Comparison of ENCODE assay signal across 8 mouse cellular contexts in the genomic region with DNA sequence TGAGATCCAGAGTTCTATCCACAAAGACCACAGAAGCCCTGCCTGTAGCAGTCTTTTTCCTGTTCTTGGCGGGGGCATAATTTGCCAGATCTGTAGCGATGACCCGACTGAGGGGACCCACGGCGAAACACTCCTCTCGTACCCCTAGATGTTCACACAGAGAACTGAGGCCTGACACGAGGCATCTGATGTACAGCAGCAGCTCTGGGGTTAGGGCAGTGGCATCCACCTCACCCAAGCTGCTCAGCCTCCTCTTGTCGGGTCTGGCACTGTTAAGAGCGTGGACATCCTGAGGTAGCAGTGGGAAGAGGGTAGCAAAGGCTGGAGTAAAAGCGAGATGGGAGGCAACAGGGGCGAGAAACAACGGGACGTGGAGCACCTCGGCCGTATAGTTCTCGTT. TPM values are rescaled to one million over a fixed set of nuclear protein-coding genes. Genes with fewer than 3 reads are reported as not detected.
DNase-seq lines count a peak whose midpoint lies in the region; ATAC-seq and TF ChIP-seq lines count a peak whose summit lies in the region.

No protein-coding gene starts in this region.

- H3K9me3 ChIP-seq in heart, embryonic 12.5 days (replicated peaks), result no peaks in the 10 kb centered on the region
- no peaks in the 10 kb centered on the region for H3K9me3 ChIP-seq in ES-Bruce4 (replicated peaks; ENCODE audit: control insufficient read depth, insufficient read depth, low read length, poor library complexity, severe bottlenecking)
- H3K9me3 ChIP-seq in heart, embryonic 16.5 days (replicated peaks; ENCODE audit: control insufficient read depth, low read length), result no peaks in the 10 kb centered on the region

- DNase-seq in heart, postnatal 25 days (ENCODE audit: low spot score), result no peak
- DNase-seq in urinary bladder, postnatal 25 days (ENCODE audit: low spot score), result no peak
- DNase-seq in urinary bladder, postnatal 10 days (ENCODE audit: low spot score), result no peak
- no peak for DNase-seq in cerebellum, adult 8-10 months

- TF ChIP-seq POLR2A in ES-Bruce4 (IDR thresholded peaks at IDR 0.05; ENCODE audit: insufficient read depth, low read length), result no peak

- H3K36me3 ChIP-seq in heart, embryonic 12.5 days, result no peaks in the 10 kb centered on the region
- H3K36me3 ChIP-seq in ES-Bruce4 (ENCODE audit: control insufficient read depth, insufficient read depth, low read length, poor library complexity, severe bottlenecking) (no peaks in the 10 kb centered on the region), macrophage (ENCODE audit: inconsistent target) (no peaks in the 10 kb centered on the region)
- H3K36me3 ChIP-seq in heart, embryonic 16.5 days (ENCODE audit: control insufficient read depth, insufficient read depth), result no peaks in the 10 kb centered on the region

- peak overlapping the region; percentile 98 for H3K4me2 ChIP-seq in heart, embryonic 12.5 days
- peak overlapping the region; percentile 98 for H3K4me2 ChIP-seq in heart, embryonic 16.5 days (ENCODE audit: low read depth, low read length)

- ATAC-seq in heart, embryonic 12.5 days (ENCODE audit: insufficient number of reproducible peaks, low FRiP score), result no peak
- no peak for ATAC-seq in heart, embryonic 16.5 days (replicated peaks; ENCODE audit: extremely low read depth, insufficient read depth, low FRiP score)

- intact Hi-C loops in heart, postnatal 25 days (cut with DNase I), result loop anchor here (5.0 kb wide), 3 partner anchors 143 to 627 kb away; no protein-coding TSS in a partner anchor

- no peak for TF ChIP-seq CTCF in ES-Bruce4 (IDR thresholded peaks at IDR 0.05; ENCODE audit: low read depth, low read length)

- peaks cover under 1% of the 10 kb centered on the region for H3K79me2 ChIP-seq in macrophage (ENCODE audit: inconsistent target)

- TF ChIP-seq EP300 in ES-Bruce4 (IDR thresholded peaks at IDR 0.05; ENCODE audit: insufficient read depth, low read depth, low read length), result no peak

- H3K4me3 ChIP-seq in heart, embryonic 12.5 days, result peak overlapping the region; percentile 75
- H3K4me3 ChIP-seq in ES-Bruce4 (ENCODE audit: low read depth, low read length) (peak overlapping the region; percentile 93), macrophage (ENCODE audit: inconsistent target) (peak overlapping the region; percentile 67)
- peak overlapping the region; percentile 84 for H3K4me3 ChIP-seq in heart, embryonic 16.5 days (ENCODE audit: low read length)

- WGBS in heart, embryonic 12.5 days, result 19% methylated on average over 16 of the region's 16 CpGs
- 17% methylated on average over 16 of the region's 16 CpGs for WGBS in heart, embryonic 16.5 days
- 6% methylated on average over 16 of the region's 16 CpGs for WGBS in macrophage (ENCODE audit: missing documents)

- no peak overlapping the region for H3K27ac ChIP-seq in heart, embryonic 12.5 days (ENCODE audit: poor library complexity, severe bottlenecking)
- H3K27ac ChIP-seq in ES-Bruce4 (ENCODE audit: insufficient read depth, low read length) (no peak overlapping the region), macrophage (no peak overlapping the region)
- no peak overlapping the region for H3K27ac ChIP-seq in heart, embryonic 16.5 days (ENCODE audit: low read length)

- peaks cover 21% of the 10 kb centered on the region for H3K4me1 ChIP-seq in heart, embryonic 12.5 days (replicated peaks)
- H3K4me1 ChIP-seq in ES-Bruce4 (ENCODE audit: control insufficient read depth, insufficient read depth, low read length), result no peaks in the 10 kb centered on the region
- H3K4me1 ChIP-seq in heart, embryonic 16.5 days (ENCODE audit: control insufficient read depth, insufficient read depth, low read length), result peaks cover 14% of the 10 kb centered on the region

- peak overlapping the region; percentile 82 for H3K9ac ChIP-seq in heart, embryonic 12.5 days
- peak overlapping the region; percentile 36; the same call in 1 of the 2 replicates for H3K9ac ChIP-seq in ES-Bruce4 (ENCODE audit: low read depth, poor library complexity, severe bottlenecking)
- peak overlapping the region; percentile 72 for H3K9ac ChIP-seq in heart, embryonic 16.5 days (ENCODE audit: low read length)

- no peaks in the 10 kb centered on the region for H3K27me3 ChIP-seq in heart, embryonic 12.5 days (replicated peaks)
- H3K27me3 ChIP-seq in ES-Bruce4 (ENCODE audit: control insufficient read depth, insufficient read depth, low read length, poor library complexity, severe bottlenecking), result no peaks in the 10 kb centered on the region
- no peaks in the 10 kb centered on the region for H3K27me3 ChIP-seq in heart, embryonic 16.5 days (ENCODE audit: control insufficient read depth, insufficient read depth, low read length)

RNA-seq across cellular contexts. Expression of a gene that starts 0.8 kb away (rescaled TPM):
- polyA plus RNA-seq in heart, embryonic 12.5 days (2016; fragmentation: Nextera tagmentation; extraction: Ambion mirVana), result 13.6 and 17.2 TPM in 2 replicates
- 10 to 100 TPM; 11.4 to 12.9 TPM for total RNA-seq in heart, postnatal 25 days (2021)
- polyA plus RNA-seq in ES-Bruce4 (2011; ENCODE audit: insufficient read depth, insufficient read length, low read depth, missing spikeins) (5.8 and 9.4 TPM in 2 replicates), macrophage (2018) (3.7 to 8.3 TPM (median 7.1 TPM) in 3 replicates)
- polyA plus RNA-seq in heart, embryonic 16.5 days (2015; fragmentation: Nextera tagmentation; extraction: Ambion mirVana), result 14.1 and 15.0 TPM in 2 replicates
- total RNA-seq in macrophage (2018; cell fraction: chromatin; rRNA removed), result 10 to 100 TPM in 25 of 26 experiments, 1 to 10 TPM in 1; 3.9 to 49.9 (median 34.8) TPM
- total RNA-seq in macrophage (2018; cell fraction: cytosol; rRNA removed), result 10 to 100 TPM in 1 of 26 experiments, 1 to 10 TPM in 25; 5.5 to 10.1 (median 7.3) TPM
- 10 to 100 TPM in 19 of 26 experiments, 1 to 10 TPM in 7; 6.7 to 35.3 (median 17.6) TPM for total RNA-seq in macrophage (2018; cell fraction: nucleus; rRNA removed)

RNA-seq across cellular contexts. Expression of a gene that starts 4.5 kb away (rescaled TPM):
- 84.8 and 86.4 TPM in 2 replicates for polyA plus RNA-seq in heart, embryonic 12.5 days (2016; fragmentation: Nextera tagmentation; extraction: Ambion mirVana)
- total RNA-seq in heart, postnatal 25 days (2021), result 10 to 100 TPM; 24.4 to 29.4 TPM
- polyA plus RNA-seq in ES-Bruce4 (2011; ENCODE audit: insufficient read depth, insufficient read length, low read depth, missing spikeins), result 177 and 180 TPM in 2 replicates
- polyA plus RNA-seq in heart, embryonic 16.5 days (2015; fragmentation: Nextera tagmentation; extraction: Ambion mirVana), result 56.6 and 60.7 TPM in 2 replicates
- total RNA-seq in macrophage (2018; cell fraction: chromatin; rRNA removed), result 100 to 1,000 TPM; 103 to 236 (median 181) TPM
- 10 to 100 TPM; 31.8 to 51.7 (median 43.1) TPM for total RNA-seq in macrophage (2018; cell fraction: cytosol; rRNA removed)
- 100 to 1,000 TPM in 6 of 26 experiments, 10 to 100 TPM in 20; 62.2 to 116 (median 87.0) TPM for total RNA-seq in macrophage (2018; cell fraction: nucleus; rRNA removed)
- 31.5 to 81.2 TPM (median 41.9 TPM) in 3 replicates for polyA plus RNA-seq in macrophage (2018)
